Mouse (Mus musculus) CH12.LX (cell line): Measurements from ENCODE around the gene Hvcn1. TPM values are rescaled to one million over a fixed set of nuclear protein-coding genes. Genes with fewer than 3 reads are reported as not detected.

ENCODE experiments used
- DNase-seq: peaks from one replicate; pipeline ENCODE4 v3.0.0-alpha.2; 2013; ENCODE audit errors: extremely low read depth
- H3K27ac ChIP-seq: 2 replicates; pipeline ENCODE4 v1.5.1; 2012; ENCODE audit warnings: low read depth, mild to moderate bottlenecking, control low read depth, moderate library complexity; ENCODE audit not compliant: insufficient read depth
- H3K27me3 ChIP-seq: replicated peaks from 2 replicates; pipeline ENCODE3; 2012; ENCODE audit warnings: inconsistent platforms
- H3K36me3 ChIP-seq, 2 experiments: replicated peaks in 1 of 2; 2 replicates each; pipeline versions ENCODE3 to v1.6.1; 2012; ENCODE audit warnings: inconsistent platforms in 1 of 2, low read length in 1 of 2, mild to moderate bottlenecking in 1 of 2, mixed read lengths in 1 of 2, moderate library complexity in 1 of 2; ENCODE audit not compliant: control insufficient read depth in 1 of 2, insufficient read depth in 1 of 2
- H3K4me1 ChIP-seq, 2 experiments: 2 replicates each; pipeline ENCODE4 v1.6.1; 2012; ENCODE audit warnings: inconsistent platforms in 1 of 2, moderate library complexity in 1 of 2; ENCODE audit not compliant: insufficient read depth in 2 of 2, control insufficient read depth in 1 of 2
- H3K4me2 ChIP-seq: 2 replicates; pipeline ENCODE4 v1.6.1; 2012; ENCODE audit warnings: low read depth, mild to moderate bottlenecking, control low read depth; ENCODE audit not compliant: poor library complexity, insufficient read depth, severe bottlenecking
- H3K4me3 ChIP-seq, 3 experiments: fragments of 150-350 bp in 1 of 3; sonication (generic) in 1 of 3; replicated peaks in 1 of 3; 2 replicates each; pipeline versions ENCODE3 to v1.5.1; 2011 to 2012; ENCODE audit warnings: low read depth in 2 of 3, low read length in 2 of 3, mild to moderate bottlenecking in 2 of 3, moderate library complexity in 2 of 3, control low read depth in 1 of 3, improper control_type of control experiment in 1 of 3, inconsistent platforms in 1 of 3, mixed read lengths in 1 of 3; ENCODE audit not compliant: poor library complexity in 1 of 3
- H3K79me2 ChIP-seq: replicated peaks from 2 replicates; pipeline ENCODE4 v1.6.1; 2012; ENCODE audit warnings: mild to moderate bottlenecking, moderate library complexity; ENCODE audit not compliant: control insufficient read depth, poor library complexity, insufficient read depth, severe bottlenecking; ENCODE audit errors: extremely low read depth
- H3K9ac ChIP-seq: 2 replicates; pipeline ENCODE4 v1.6.1; 2012; ENCODE audit warnings: low read depth, mild to moderate bottlenecking, control low read depth, moderate library complexity; ENCODE audit not compliant: insufficient read depth
- H3K9me3 ChIP-seq: replicated peaks from 2 replicates; pipeline ENCODE3; 2012; ENCODE audit warnings: low read length, inconsistent platforms, mixed read lengths
- BHLHE40 ChIP-seq: IDR thresholded peaks from 2 replicates; pipeline ENCODE4 v1.6.1; 2011; ENCODE audit warnings: mild to moderate bottlenecking, low read depth, low read length, improper control_type of control experiment
- CTCF ChIP-seq, 2 experiments: IDR thresholded peaks in 1 of 2; conservative IDR thresholded peaks in 1 of 2; 2 replicates each; pipeline ENCODE4 v1.5.1; 2011 to 2012; ENCODE audit warnings: low read depth in 2 of 2, low read length in 2 of 2, improper control_type of control experiment in 1 of 2, inconsistent platforms in 1 of 2, mild to moderate bottlenecking in 1 of 2, moderate library complexity in 1 of 2
- ELF1 ChIP-seq: IDR thresholded peaks from 2 replicates; pipeline ENCODE4 v1.6.1; 2014; ENCODE audit warnings: low read depth, mild to moderate bottlenecking, inconsistent platforms, low read length, improper control_type of control experiment
- EP300 ChIP-seq: IDR thresholded peaks from 2 replicates; pipeline ENCODE4 v1.6.1; 2011; ENCODE audit warnings: low read length, improper control_type of control experiment
- ETS1 ChIP-seq: conservative IDR thresholded peaks from 2 replicates; pipeline ENCODE4 v1.6.1; 2012; ENCODE audit warnings: low read depth, mild to moderate bottlenecking, inconsistent platforms, low read length, improper control_type of control experiment, moderate library complexity
- IRF4 ChIP-seq: IDR thresholded peaks from 2 replicates; pipeline ENCODE4 v1.6.1; 2014; ENCODE audit warnings: low read depth, mild to moderate bottlenecking, inconsistent platforms, low read length, improper control_type of control experiment
- MAFK ChIP-seq: IDR thresholded peaks from 2 replicates; pipeline ENCODE4 v1.6.1; 2011; ENCODE audit warnings: low read length, improper control_type of control experiment; ENCODE audit not compliant: insufficient replicate concordance
- MAX ChIP-seq: IDR thresholded peaks from 2 replicates; pipeline ENCODE4 v1.6.1; 2011; ENCODE audit warnings: low read length, improper control_type of control experiment
- MAZ ChIP-seq: IDR thresholded peaks from 2 replicates; pipeline ENCODE4 v1.6.1; 2012; ENCODE audit warnings: low read depth, mild to moderate bottlenecking, inconsistent platforms, low read length, improper control_type of control experiment, moderate library complexity
- MEF2A ChIP-seq: IDR thresholded peaks from 2 replicates; pipeline ENCODE4 v1.6.1; 2014; ENCODE audit warnings: low read depth, mild to moderate bottlenecking, inconsistent platforms, low read length, improper control_type of control experiment, borderline replicate concordance
- PAX5 ChIP-seq: IDR thresholded peaks from 2 replicates; pipeline ENCODE4 v1.6.1; 2012; ENCODE audit warnings: low read length, inconsistent platforms, mixed read lengths
- POLR2A ChIP-seq: IDR thresholded peaks from 2 replicates; pipeline ENCODE4 v1.6.1; 2011; ENCODE audit warnings: low read depth, mild to moderate bottlenecking, improper control_type of control experiment, low read length
- POLR2AphosphoS2 ChIP-seq: IDR thresholded peaks from 2 replicates; pipeline ENCODE4 v1.6.1; 2011; ENCODE audit warnings: low read depth, low read length, improper control_type of control experiment
- RAD21 ChIP-seq: IDR thresholded peaks from 2 replicates; pipeline ENCODE4 v1.6.1; 2011; ENCODE audit warnings: low read depth, mild to moderate bottlenecking, low read length, improper control_type of control experiment, moderate library complexity
- RCOR1 ChIP-seq: conservative IDR thresholded peaks from 2 replicates; pipeline ENCODE4 v1.6.1; 2012; ENCODE audit warnings: low read depth, mild to moderate bottlenecking, inconsistent platforms, low read length, improper control_type of control experiment
- TBP ChIP-seq: conservative IDR thresholded peaks from 2 replicates; pipeline ENCODE4 v1.6.1; 2011; ENCODE audit warnings: low read depth, low read length, improper control_type of control experiment
- TCF12 ChIP-seq: IDR thresholded peaks from 2 replicates; pipeline ENCODE4 v1.6.1; 2014; ENCODE audit warnings: low read depth, mild to moderate bottlenecking, inconsistent platforms, low read length, improper control_type of control experiment
- USF1 ChIP-seq: IDR thresholded peaks from 2 replicates; pipeline ENCODE4 v1.6.1; 2014; ENCODE audit warnings: low read depth, mild to moderate bottlenecking, inconsistent platforms, low read length, improper control_type of control experiment
- USF2 ChIP-seq: conservative IDR thresholded peaks from 2 replicates; pipeline ENCODE4 v1.6.1; 2011; ENCODE audit warnings: low read depth, low read length, improper control_type of control experiment
- ZC3H11A ChIP-seq: IDR thresholded peaks from 2 replicates; pipeline ENCODE4 v1.6.1; 2012; ENCODE audit warnings: low read depth, mild to moderate bottlenecking, inconsistent platforms, low read length, improper control_type of control experiment
- ZKSCAN1 ChIP-seq: IDR thresholded peaks from 2 replicates; pipeline ENCODE4 v1.6.1; 2012; ENCODE audit warnings: low read depth, inconsistent platforms, low read length, improper control_type of control experiment, borderline replicate concordance
- ZMIZ1 ChIP-seq: IDR thresholded peaks from 2 replicates; pipeline ENCODE4 v1.6.1; 2012; ENCODE audit warnings: low read depth, mild to moderate bottlenecking, inconsistent platforms, low read length, improper control_type of control experiment
- dilution Hi-C: fragments of 300-500 bp; cut with MboI; formaldehyde crosslinking; loops from 2 replicates; pipeline ENCODE4 v1.14.3; 2020; ENCODE audit warnings: low sequenced_read_pairs; ENCODE audit not compliant: extremely low pct_unique_long_range_greater_than_20kb, extremely low pct_ligation_motif_present
- in situ Hi-C: fragments of 300-500 bp; cut with MboI; formaldehyde crosslinking; loops from 3 replicates; pipeline ENCODE4 v1.14.3; 2019; ENCODE audit warnings: low sequenced_read_pairs, low pct_ligation_motif_present, low pct_unique_long_range_greater_than_20kb, mixed read lengths
- polyA plus RNA-seq: library from polyadenylated mRNA; unstranded; fragments of >175 nt; gene quantifications from 2 replicates; pipeline ENCODE4 v1.2.1, GENCODE M21; 2012; ENCODE audit warnings: low read depth; ENCODE audit not compliant: insufficient read length
- total RNA-seq, 2 experiments: library from RNA; depleted of rRNA; stranded (reverse); fragments of 300-350 nt in 1 of 2; fragments of >200 nt in 1 of 2; gene quantifications; 2 replicates each; pipeline ENCODE4 v1.2.3; 2012 to 2014

Gene Hvcn1
- total and polyA plus RNA-seq, 3 experiments, result 143 to 159 (median 156) TPM

GRCm38 (mm10) chr5:122268858-122269604 lies 62.4 kb downstream of the Hvcn1 start:
- no peak for DNase-seq
- H3K36me3 ChIP-seq, result no peaks in the 10 kb centered on the region
- H3K9me3 ChIP-seq, result no peaks in the 10 kb centered on the region
- in situ Hi-C loops, result loop anchor here (25.0 kb wide), 1 partner anchor 132 kb away; the partner anchor contains the start of gene Ccdc63
- no peak overlapping the region for H3K27ac ChIP-seq
- dilution Hi-C loops, result no loop called here
- peaks cover 2 to 24% of the 10 kb centered on the region in 2 experiments; a peak in 2 of 4 replicates for H3K4me1 ChIP-seq
- H3K79me2 ChIP-seq, result no peaks in the 10 kb centered on the region
- TF ChIP-seq ZKSCAN1 (no peak), USF2 (no peak), ZMIZ1 (no peak), TCF12 (no peak), MAX (no peak), PAX5 (no peak), EP300 (no peak), TBP (no peak)
- TF ChIP-seq, all 38 proteins: peak for 0
- Histone ChIP-seq H3K4me3 (no peak overlapping the region), H3K9ac (no peak overlapping the region), H3K4me2 (no peak overlapping the region), H3K27me3 (no peaks in the 10 kb centered on the region)

GRCm38 (mm10) chr5:122272821-122273220 lies 66.2 kb downstream of the Hvcn1 start:
- Histone ChIP-seq H3K4me1 (peaks cover 8 to 35% of the 10 kb centered on the region in 2 experiments), H3K27me3 (no peaks in the 10 kb centered on the region), H3K4me2 (no peak overlapping the region), H3K9ac (no peak overlapping the region), H3K4me3 (no peak overlapping the region), H3K27ac (no peak overlapping the region), H3K79me2 (no peaks in the 10 kb centered on the region), H3K9me3 (no peaks in the 10 kb centered on the region), H3K36me3 (no peaks in the 10 kb centered on the region)
- no peak for DNase-seq
- in situ Hi-C loops, result loop anchor here (5.0 to 25.0 kb wide), 2 partner anchors 44 to 136 kb away; partner anchors contain the start of gene Ccdc63
- TF ChIP-seq ELF1, result no peak
- no peak for TF ChIP-seq MAX
- TF ChIP-seq RAD21, result no peak
- no peak for TF ChIP-seq MAFK
- dilution Hi-C loops, result no loop called here

GRCm38 (mm10) chr5:122274785-122275184 lies 68.2 kb downstream of the Hvcn1 start:
- Histone ChIP-seq H3K36me3 (no peaks in the 10 kb centered on the region), H3K9me3 (no peaks in the 10 kb centered on the region), H3K79me2 (no peaks in the 10 kb centered on the region), H3K4me1 (peaks cover 8 to 30% of the 10 kb centered on the region in 2 experiments), H3K4me2 (0 out of 2 replicates have a peak overlapping the region, but pooled peaks have one; percentile 25), H3K27me3 (no peaks in the 10 kb centered on the region), H3K4me3 (no peak overlapping the region), H3K27ac (no peak overlapping the region), H3K9ac (no peak overlapping the region)
- dilution Hi-C loops (no loop called here), in situ Hi-C loops (loop anchor here (5.0 to 25.0 kb wide), 2 partner anchors 43 to 137 kb away; partner anchors contain the start of gene Ccdc63)
- TF ChIP-seq ZC3H11A, result no peak
- 0 out of 2 replicates have a peak, but pooled peaks have one; percentile 24 for TF ChIP-seq MAFK
- TF ChIP-seq ETS1, result peak; percentile 26; the same call in 1 of the 2 replicates
- TF ChIP-seq USF1, result peak; percentile 88
- TF ChIP-seq POLR2A, result peak; percentile 23; the same call in 1 of the 2 replicates
- TF ChIP-seq ELF1, result peak; percentile 73
- TF ChIP-seq IRF4, result peak; percentile 37; the same call in 1 of the 2 replicates
- no peak for TF ChIP-seq MAZ
- no peak for TF ChIP-seq PAX5
- peak; percentile 88 for TF ChIP-seq USF2
- TF ChIP-seq CTCF (conservative IDR thresholded peaks at IDR 0.05 in 1 of 2, IDR thresholded peaks at IDR 0.05 in 1 of 2; ENCODE audit: low read depth in 2 of 2, low read length in 2 of 2), result no peak
- 0 out of 2 replicates have a peak, but pooled peaks have one; percentile 30 for TF ChIP-seq RCOR1
- no peak for TF ChIP-seq MEF2A
- no peak for TF ChIP-seq TBP
- TF ChIP-seq EP300, result peak; percentile 50
- peak; percentile 88 for TF ChIP-seq BHLHE40
- no peak for TF ChIP-seq POLR2AphosphoS2
- peak; percentile 86 for TF ChIP-seq MAX
- peak; percentile 53 for TF ChIP-seq TCF12
- DNase-seq, result peak; percentile 96
